Mouse (Mus musculus): ENCODE results near the gene Pcyt2. TPM values are rescaled to one million over a fixed set of nuclear protein-coding genes. Genes with fewer than 3 reads are reported as not detected.
A peak's percentile ranks its signal among the peaks of the same experiment; 100 is the strongest.

Pcyt2 gene
- polyA plus RNA-seq, 1 experiment, result 1,029 TPM

GRCm38 (mm10) chr11:120623961-120624679, 6.4 kb upstream of the Pcyt2 start:
- H3K4me3 ChIP-seq (ENCODE audit: low read depth, low read length), result peak overlapping the region; percentile 95
- 9% methylated on average over 30 of the region's 30 CpGs for WGBS
- H3K4me1 ChIP-seq (ENCODE audit: control insufficient read depth, insufficient read depth, insufficient read length, low read length), result peaks cover 12% of the 10 kb centered on the region
- H3K27me3 ChIP-seq (ENCODE audit: control insufficient read depth, insufficient read depth, low read length), result no peaks in the 10 kb centered on the region
- H3K36me3 ChIP-seq (ENCODE audit: control insufficient read depth, insufficient read depth, low read length), result peaks cover 48% of the 10 kb centered on the region
- TF ChIP-seq POLR2A (IDR thresholded peaks at IDR 0.05; ENCODE audit: low read depth, low read length), result no peak
- TF ChIP-seq CTCF (IDR thresholded peaks at IDR 0.05; ENCODE audit: extremely low read depth, insufficient read length, insufficient replicate concordance, low read depth, low read length), result peak; percentile 71
- peak overlapping the region; percentile 80 for H3K27ac ChIP-seq (ENCODE audit: insufficient read depth, low read depth, low read length)

GRCm38 (mm10) chr11:120622805-120623204, 5.1 kb upstream of the Pcyt2 start:
- Histone ChIP-seq H3K4me1 (ENCODE audit: control insufficient read depth, insufficient read depth, insufficient read length, low read length) (peaks cover 7% of the 10 kb centered on the region), H3K27ac (ENCODE audit: insufficient read depth, low read depth, low read length) (no peak overlapping the region), H3K36me3 (ENCODE audit: control insufficient read depth, insufficient read depth, low read length) (peaks cover 56% of the 10 kb centered on the region), H3K4me3 (ENCODE audit: low read depth, low read length) (no peak overlapping the region), H3K27me3 (ENCODE audit: control insufficient read depth, insufficient read depth, low read length) (no peaks in the 10 kb centered on the region)
- 87% methylated on average over 6 of the region's 6 CpGs for WGBS
- TF ChIP-seq CTCF (IDR thresholded peaks at IDR 0.05; ENCODE audit: extremely low read depth, insufficient read length, insufficient replicate concordance, low read depth, low read length) (no peak), POLR2A (IDR thresholded peaks at IDR 0.05; ENCODE audit: low read depth, low read length) (no peak)

- Histone ChIP-seq H3K4me3 (ENCODE audit: low read depth, low read length) (no peak overlapping the region), H3K27ac (ENCODE audit: insufficient read depth, low read depth, low read length) (no peak overlapping the region), H3K4me1 (ENCODE audit: control insufficient read depth, insufficient read depth, insufficient read length, low read length) (peaks cover 14% of the 10 kb centered on the region), H3K27me3 (ENCODE audit: control insufficient read depth, insufficient read depth, low read length) (no peaks in the 10 kb centered on the region), H3K36me3 (ENCODE audit: control insufficient read depth, insufficient read depth, low read length) (peaks cover 54% of the 10 kb centered on the region)
- TF ChIP-seq POLR2A (IDR thresholded peaks at IDR 0.05; ENCODE audit: low read depth, low read length), result no peak
- TF ChIP-seq CTCF (IDR thresholded peaks at IDR 0.05; ENCODE audit: extremely low read depth, insufficient read length, insufficient replicate concordance, low read depth, low read length), result no peak
- 93% methylated on average over 14 of the region's 14 CpGs for WGBS
Observed at GRCm38 (mm10) chr11:120620195-120620594, 2.5 kb upstream of the Pcyt2 start.

- Histone ChIP-seq H3K4me1 (ENCODE audit: control insufficient read depth, insufficient read depth, insufficient read length, low read length) (peaks cover 14% of the 10 kb centered on the region), H3K4me3 (ENCODE audit: low read depth, low read length) (no peak overlapping the region), H3K27ac (ENCODE audit: insufficient read depth, low read depth, low read length) (no peak overlapping the region), H3K27me3 (ENCODE audit: control insufficient read depth, insufficient read depth, low read length) (no peaks in the 10 kb centered on the region), H3K36me3 (ENCODE audit: control insufficient read depth, insufficient read depth, low read length) (peaks cover 64% of the 10 kb centered on the region)
- TF ChIP-seq CTCF (IDR thresholded peaks at IDR 0.05; ENCODE audit: extremely low read depth, insufficient read length, insufficient replicate concordance, low read depth, low read length), result no peak
- no peak for TF ChIP-seq POLR2A (IDR thresholded peaks at IDR 0.05; ENCODE audit: low read depth, low read length)
- WGBS, result 88% methylated on average over 25 of the region's 25 CpGs
Observed at GRCm38 (mm10) chr11:120618619-120619535, 1.1 kb upstream of the Pcyt2 start.

GRCm38 (mm10) chr11:120616617-120617294, 980 bp downstream of the Pcyt2 start:
- peaks cover 67% of the 10 kb centered on the region for H3K36me3 ChIP-seq (ENCODE audit: control insufficient read depth, insufficient read depth, low read length)
- 27% methylated on average over 4 of the region's 4 CpGs for WGBS
- H3K4me1 ChIP-seq (ENCODE audit: control insufficient read depth, insufficient read depth, insufficient read length, low read length), result peaks cover 14% of the 10 kb centered on the region
- H3K27me3 ChIP-seq (ENCODE audit: control insufficient read depth, insufficient read depth, low read length), result no peaks in the 10 kb centered on the region
- H3K4me3 ChIP-seq (ENCODE audit: low read depth, low read length), result peak overlapping the region; percentile 74
- TF ChIP-seq POLR2A (IDR thresholded peaks at IDR 0.05; ENCODE audit: low read depth, low read length), result peak; percentile 42; the same call in 1 of the 2 replicates
- no peak for TF ChIP-seq CTCF (IDR thresholded peaks at IDR 0.05; ENCODE audit: extremely low read depth, insufficient read length, insufficient replicate concordance, low read depth, low read length)
- peak overlapping the region; percentile 98 for H3K27ac ChIP-seq (ENCODE audit: insufficient read depth, low read depth, low read length)

GRCm38 (mm10) chr11:120615606-120616203, 2.0 kb downstream of the Pcyt2 start:
- 70% methylated on average over 11 of the region's 11 CpGs for WGBS
- TF ChIP-seq POLR2A (IDR thresholded peaks at IDR 0.05; ENCODE audit: low read depth, low read length), result peak; percentile 23; the same call in 1 of the 2 replicates
- no peak for TF ChIP-seq CTCF (IDR thresholded peaks at IDR 0.05; ENCODE audit: extremely low read depth, insufficient read length, insufficient replicate concordance, low read depth, low read length)
- Histone ChIP-seq H3K4me3 (ENCODE audit: low read depth, low read length) (peak overlapping the region; percentile 50), H3K36me3 (ENCODE audit: control insufficient read depth, insufficient read depth, low read length) (peaks cover 68% of the 10 kb centered on the region), H3K27ac (ENCODE audit: insufficient read depth, low read depth, low read length) (peak overlapping the region; percentile 36), H3K27me3 (ENCODE audit: control insufficient read depth, insufficient read depth, low read length) (no peaks in the 10 kb centered on the region), H3K4me1 (ENCODE audit: control insufficient read depth, insufficient read depth, insufficient read length, low read length) (peaks cover 14% of the 10 kb centered on the region)

All from small intestine, adult 2 months (tissue).